Mouse (Mus musculus): ENCODE data around the gene Gm8126.
"Not testable (repeated sequence)": the region's sequence is repeated elsewhere in the genome, so short reads cannot be mapped to it uniquely, and the experiment has no call there.

- TF ChIP-seq CTCF (IDR thresholded peaks at IDR 0.05; ENCODE audit: low read depth, low read length); POLR2A (IDR thresholded peaks at IDR 0.05; ENCODE audit: extremely low read depth, insufficient read depth, low read length): not testable (repeated sequence)
Observed at GRCm38 (mm10) chr14:43237769-43238168, 20.7 kb upstream of the Gm8126 start.

All from liver, adult 2 months (tissue).